Mouse (Mus musculus): ENCODE results near the gene Nrgn.

The Nrgn gene

DNA sequence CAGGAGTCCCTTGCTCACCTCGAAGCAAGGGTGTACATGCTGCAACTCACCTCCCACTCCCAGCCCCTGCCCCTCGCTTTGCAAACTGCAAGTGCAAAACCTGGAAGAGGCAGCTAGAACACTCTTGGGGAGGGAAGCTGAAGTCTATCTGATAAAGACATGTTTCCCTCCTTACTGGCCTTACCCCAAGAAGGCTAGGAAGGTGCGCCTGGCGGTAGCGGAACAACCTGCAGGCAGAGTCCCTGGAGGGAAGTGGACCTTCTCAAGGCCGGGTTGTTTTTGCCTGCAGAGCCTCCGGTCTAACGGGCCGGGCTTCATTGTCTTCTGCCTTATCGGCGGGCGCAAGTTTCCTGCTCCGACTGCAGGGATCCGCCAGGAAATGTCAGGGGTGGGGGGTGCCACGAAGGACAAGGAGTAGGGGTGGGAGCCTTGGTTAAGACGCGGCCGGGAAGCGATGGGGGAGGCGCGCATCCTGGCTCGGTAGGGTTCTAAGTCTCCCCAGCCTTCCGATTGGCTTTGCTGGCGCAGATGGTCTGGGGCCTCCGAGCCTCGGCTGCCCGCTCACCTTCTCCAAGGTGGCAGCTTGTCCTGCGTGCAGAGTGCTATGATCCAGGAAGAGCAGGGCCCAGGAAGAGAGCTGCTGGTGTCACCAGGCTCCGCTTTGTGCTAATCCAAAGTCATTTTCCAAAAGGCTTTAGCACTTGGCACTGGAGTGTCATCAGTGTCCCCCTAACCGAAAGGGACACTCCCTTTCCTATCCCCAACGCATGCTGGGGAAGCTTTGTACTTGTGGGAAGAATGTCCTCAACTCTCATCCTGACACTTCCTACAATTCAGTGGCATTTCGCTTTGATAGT is 22.4 kb downstream of the Nrgn start:
- no peak for DNase-seq (ENCODE audit: low spot score)

- DNase-seq (ENCODE audit: low spot score) = no peak
These were observed 24.3 kb downstream of the Nrgn start for GRCm38 (mm10) chr9:37528225-37528970.

DNA sequence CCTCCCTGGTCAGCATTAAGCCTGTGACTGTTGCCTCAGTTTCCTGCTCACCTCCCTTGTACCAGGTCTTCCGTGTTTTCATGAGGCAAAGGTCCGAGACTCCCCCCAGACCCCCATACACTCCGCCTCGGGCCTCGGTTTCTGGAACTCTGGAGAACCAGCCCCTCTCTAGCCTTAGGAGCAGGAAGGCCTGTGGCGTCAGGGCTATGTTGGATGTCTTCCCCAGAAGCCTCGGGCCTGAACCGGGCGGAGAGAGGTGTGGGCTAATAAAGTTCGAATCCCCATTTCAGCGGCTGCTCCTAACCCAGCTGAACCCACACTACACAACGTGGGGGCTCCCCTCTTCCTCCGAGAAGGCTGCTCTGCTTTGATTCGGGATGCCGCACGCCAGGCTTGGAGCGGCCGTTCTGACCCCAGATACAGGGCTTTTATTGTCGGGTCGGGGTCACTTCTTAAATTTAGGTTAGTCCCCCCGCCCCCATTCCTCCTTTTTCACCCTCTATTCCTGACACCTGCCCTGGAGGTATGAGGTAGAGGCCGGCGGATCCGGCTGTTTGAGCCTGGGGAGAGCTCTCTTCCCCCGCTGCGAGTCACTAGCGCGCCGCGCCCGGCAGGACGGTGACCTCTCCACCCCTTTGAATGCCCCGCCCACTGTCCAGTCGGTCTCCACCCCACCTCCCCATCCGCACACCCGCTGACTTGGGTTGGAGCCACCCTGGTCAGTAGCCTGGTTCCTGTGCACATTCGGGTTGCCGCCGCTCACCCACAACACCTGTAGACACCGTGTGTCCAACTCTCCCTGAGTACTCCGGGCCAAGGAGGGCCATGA is 25.1 kb downstream of the Nrgn start, which contains the start of gene Esam:
Gene Esam, plus strand, starts transcription at position 683 of the 829 bp plus-strand sequence.
- no peak for DNase-seq (ENCODE audit: low spot score)

DNA sequence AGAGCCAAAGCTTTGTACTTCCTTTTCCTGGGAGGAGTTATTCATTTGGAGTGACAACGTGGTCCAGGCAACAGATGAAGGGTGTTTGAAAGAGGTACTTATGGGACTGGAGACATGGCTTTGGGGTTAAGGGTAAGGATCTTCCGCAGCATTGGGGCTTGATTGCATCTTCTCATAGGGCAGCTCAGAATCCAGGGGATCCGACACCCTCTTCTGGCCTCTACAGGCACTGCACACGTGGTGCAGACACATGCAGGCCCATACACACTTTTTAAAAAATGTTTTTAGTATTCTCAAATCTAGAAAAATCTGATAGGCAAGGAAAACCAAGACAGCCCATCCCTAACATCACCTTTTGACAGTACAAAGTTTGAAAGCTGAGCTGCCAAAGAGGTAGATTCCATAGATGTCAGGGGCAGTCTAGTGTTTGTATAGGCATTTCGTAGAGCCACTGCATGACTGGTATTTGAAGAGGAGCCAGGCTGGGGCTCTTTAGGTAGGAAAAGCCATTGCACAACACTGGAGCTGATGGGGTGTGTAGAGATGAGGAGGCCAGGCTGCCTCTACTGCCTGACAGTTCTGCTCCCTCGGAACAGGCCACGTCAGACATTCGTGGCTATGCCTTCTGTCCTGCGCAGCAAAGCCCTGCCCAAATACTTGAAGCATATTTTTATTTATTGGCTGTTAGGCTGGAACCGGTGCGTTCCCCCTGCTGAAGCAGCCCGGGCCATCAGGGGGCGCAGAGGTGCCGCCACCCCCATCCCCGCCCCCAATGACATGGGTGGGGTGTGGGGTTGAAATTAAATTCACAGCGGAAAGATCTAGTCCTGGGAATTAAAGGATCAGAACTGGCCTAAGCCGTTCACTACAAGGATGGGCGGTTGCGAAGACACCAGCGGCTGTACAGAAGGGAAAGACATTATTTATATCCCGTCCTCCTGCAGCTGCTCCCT is 26.0 kb downstream of the Nrgn start:
- no peak for DNase-seq (ENCODE audit: low spot score)

GRCm38 (mm10) chr9:37525461-37525860 is 27.2 kb downstream of the Nrgn start:
- DNase-seq (ENCODE audit: low spot score) = no peak

- DNase-seq (ENCODE audit: low spot score) = no peak
These were observed 32.7 kb downstream of the Nrgn start for GRCm38 (mm10) chr9:37519995-37520394.

DNA sequence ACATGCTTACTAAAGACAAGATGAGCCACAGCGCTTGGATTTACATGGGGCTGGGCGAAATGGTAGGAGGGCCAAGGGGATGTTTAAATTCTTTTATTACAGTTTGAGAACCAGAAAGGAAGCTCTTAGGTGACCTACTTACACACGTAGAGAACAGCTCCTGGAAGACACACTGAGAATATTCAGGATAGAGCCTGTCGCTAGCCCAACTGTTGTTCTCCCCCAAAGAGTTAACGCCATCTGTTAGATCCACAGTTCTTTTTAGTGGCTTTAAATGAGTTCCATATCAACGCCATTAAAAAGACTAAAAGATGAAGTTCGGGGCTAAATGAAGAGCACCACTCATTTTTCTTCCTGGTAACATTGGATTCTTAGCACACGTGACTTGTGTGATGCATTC is 33.7 kb downstream of the Nrgn start:
- DNase-seq (ENCODE audit: low spot score) = no peak

GRCm38 (mm10) chr9:37517467-37517866 is 35.2 kb downstream of the Nrgn start:
- DNase-seq (ENCODE audit: low spot score) = no peak

GRCm38 (mm10) chr9:37514456-37514855 is 38.2 kb downstream of the Nrgn start:
- no peak for DNase-seq (ENCODE audit: low spot score)

- no peak for DNase-seq (ENCODE audit: low spot score)
These were observed 40.6 kb downstream of the Nrgn start for GRCm38 (mm10) chr9:37512097-37512496.

DNA sequence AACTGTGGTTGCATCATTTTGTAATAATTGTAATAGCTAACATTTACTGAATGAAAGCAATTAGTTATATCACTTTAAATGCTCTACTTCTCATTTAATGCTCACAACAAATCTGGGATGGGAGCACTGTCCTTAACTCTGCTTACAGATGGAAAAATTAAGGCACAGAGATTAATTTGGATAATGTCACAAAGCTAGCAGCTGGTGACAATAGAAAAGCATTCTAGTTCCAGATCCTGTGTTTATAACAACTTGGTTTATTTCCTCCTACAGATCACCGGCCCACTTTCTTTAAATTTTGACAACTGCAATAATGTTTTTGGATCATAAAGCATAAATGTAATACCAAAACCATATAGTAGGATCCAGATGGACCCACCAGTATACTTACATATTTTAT is 46.7 kb downstream of the Nrgn start:
- DNase-seq (ENCODE audit: low spot score) = no peak

GRCm38 (mm10) chr9:37504348-37504747 is 48.4 kb downstream of the Nrgn start:
- no peak for DNase-seq (ENCODE audit: low spot score)

DNA sequence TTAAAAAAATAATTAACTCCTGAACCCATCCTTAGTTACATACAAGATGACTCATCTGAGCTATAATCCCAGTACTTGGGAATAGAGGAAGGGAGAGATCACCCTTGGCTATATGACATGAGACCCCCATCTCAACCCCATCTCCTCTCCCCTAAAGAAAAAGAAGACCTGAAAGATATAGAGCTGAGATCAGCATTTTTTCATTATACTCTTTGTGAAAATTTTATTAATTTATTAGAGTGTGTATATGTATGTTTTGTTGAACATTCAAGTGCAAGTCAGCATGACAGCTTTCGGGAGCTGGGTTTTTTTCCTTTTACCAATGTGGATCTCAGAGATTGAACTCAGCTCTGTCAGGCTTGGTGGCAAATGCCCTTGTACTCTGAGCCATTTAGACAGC is 51.5 kb downstream of the Nrgn start:
- DNase-seq (ENCODE audit: low spot score) = no peak

- no peak for DNase-seq (ENCODE audit: low spot score)
These were observed 52.5 kb downstream of the Nrgn start for GRCm38 (mm10) chr9:37500201-37500600.

DNA sequence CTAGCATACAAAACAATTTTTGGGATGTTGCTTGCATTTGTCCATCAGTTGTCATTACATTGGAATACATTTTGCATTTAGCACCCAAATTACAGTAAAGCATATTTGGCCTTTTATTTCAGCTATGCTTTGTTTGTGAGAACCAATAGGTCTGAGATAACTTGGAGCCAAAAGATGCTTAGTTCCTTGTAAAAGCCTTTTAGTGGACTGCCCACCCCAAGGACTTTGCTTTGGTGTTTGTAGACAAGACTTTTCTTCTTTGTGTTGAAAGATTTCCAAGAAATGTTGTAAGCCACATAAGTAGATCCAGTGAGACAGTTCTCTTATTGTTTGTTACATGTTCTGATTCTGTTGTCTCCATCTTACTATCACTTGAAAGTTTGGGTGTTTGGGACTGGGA is 56.4 kb downstream of the Nrgn start:
- no peak for DNase-seq (ENCODE audit: low spot score)

GRCm38 (mm10) chr9:37495761-37496160 is 56.9 kb downstream of the Nrgn start:
- DNase-seq (ENCODE audit: low spot score) = no peak
